Mouse (Mus musculus): Measurements from ENCODE around the gene Sorcs2. TPM values are rescaled to one million over a fixed set of nuclear protein-coding genes. Genes with fewer than 3 reads are reported as not detected.

Gene Sorcs2
- polyA plus RNA-seq, 1 experiment from 2014 or later = 12.9 TPM

- Histone ChIP-seq H3K36me3 (no peaks in the 10 kb centered on the region), H3K4me3 (no peak overlapping the region), H3K9me3 (no peaks in the 10 kb centered on the region), H3K27ac (peak overlapping the region; percentile 61), H3K9ac (no peak overlapping the region), H3K4me1 (peaks cover 69% of the 10 kb centered on the region), H3K27me3 (no peaks in the 10 kb centered on the region), H3K4me2 (replicated peaks) (no peak overlapping the region)
- peak; percentile 45; the same call in 1 of the 2 replicates for ATAC-seq (ENCODE audit: insufficient number of reproducible peaks, insufficient read depth, low FRiP score, low TSS enrichment)
- WGBS = 12% methylated on average over 11 of the region's 11 CpGs
These were observed 24.6 kb downstream of the Sorcs2 start for GRCm38 (mm10) chr5:36373246-36373891.

- no peaks in the 10 kb centered on the region for H3K9me3 ChIP-seq
- H3K4me2 ChIP-seq (replicated peaks) = no peak overlapping the region
- H3K27me3 ChIP-seq = no peaks in the 10 kb centered on the region
- H3K4me1 ChIP-seq = peaks cover 52% of the 10 kb centered on the region
- H3K27ac ChIP-seq = no peak overlapping the region
- H3K36me3 ChIP-seq = no peaks in the 10 kb centered on the region
- 83% methylated on average over 5 of the region's 5 CpGs for WGBS
- ATAC-seq (ENCODE audit: insufficient number of reproducible peaks, insufficient read depth, low FRiP score, low TSS enrichment) = no peak
- no peak overlapping the region for H3K4me3 ChIP-seq
- no peak overlapping the region for H3K9ac ChIP-seq
These were observed 26.2 kb downstream of the Sorcs2 start for GRCm38 (mm10) chr5:36371731-36372130.

- Histone ChIP-seq H3K27ac (no peak overlapping the region), H3K36me3 (no peaks in the 10 kb centered on the region), H3K9me3 (no peaks in the 10 kb centered on the region), H3K4me1 (peaks cover 35% of the 10 kb centered on the region), H3K27me3 (no peaks in the 10 kb centered on the region), H3K4me2 (replicated peaks) (no peak overlapping the region), H3K4me3 (no peak overlapping the region), H3K9ac (no peak overlapping the region)
- ATAC-seq (ENCODE audit: insufficient number of reproducible peaks, insufficient read depth, low FRiP score, low TSS enrichment) = no peak
- WGBS = 55% methylated on average over 1 of the region's 1 CpGs
These were observed 28.7 kb downstream of the Sorcs2 start for GRCm38 (mm10) chr5:36369261-36369684.

- no peak for ATAC-seq (ENCODE audit: insufficient number of reproducible peaks, insufficient read depth, low FRiP score, low TSS enrichment)
- Histone ChIP-seq H3K4me2 (replicated peaks) (no peak overlapping the region), H3K27me3 (no peaks in the 10 kb centered on the region), H3K4me3 (no peak overlapping the region), H3K36me3 (no peaks in the 10 kb centered on the region), H3K9me3 (no peaks in the 10 kb centered on the region), H3K4me1 (peaks cover 29% of the 10 kb centered on the region), H3K9ac (no peak overlapping the region), H3K27ac (no peak overlapping the region)
- WGBS = 74% methylated on average over 7 of the region's 7 CpGs
These were observed 29.3 kb downstream of the Sorcs2 start for GRCm38 (mm10) chr5:36368511-36369135.

GRCm38 (mm10) chr5:36367911-36368310 is 30.0 kb downstream of the Sorcs2 start:
- Histone ChIP-seq H3K9me3 (no peaks in the 10 kb centered on the region), H3K9ac (no peak overlapping the region), H3K27ac (no peak overlapping the region), H3K27me3 (no peaks in the 10 kb centered on the region), H3K4me1 (peaks cover 22% of the 10 kb centered on the region), H3K36me3 (no peaks in the 10 kb centered on the region), H3K4me2 (replicated peaks) (no peak overlapping the region), H3K4me3 (no peak overlapping the region)
- no peak for ATAC-seq (ENCODE audit: insufficient number of reproducible peaks, insufficient read depth, low FRiP score, low TSS enrichment)
- 84% methylated on average over 6 of the region's 6 CpGs for WGBS

GRCm38 (mm10) chr5:36367181-36367610 is 30.7 kb downstream of the Sorcs2 start:
- no peak overlapping the region for H3K27ac ChIP-seq
- no peaks in the 10 kb centered on the region for H3K36me3 ChIP-seq
- H3K4me3 ChIP-seq = no peak overlapping the region
- H3K4me1 ChIP-seq = peaks cover 15% of the 10 kb centered on the region
- H3K27me3 ChIP-seq = no peaks in the 10 kb centered on the region
- no peaks in the 10 kb centered on the region for H3K9me3 ChIP-seq
- 64% methylated on average over 3 of the region's 3 CpGs for WGBS
- no peak overlapping the region for H3K4me2 ChIP-seq (replicated peaks)
- H3K9ac ChIP-seq = no peak overlapping the region
- ATAC-seq (ENCODE audit: insufficient number of reproducible peaks, insufficient read depth, low FRiP score, low TSS enrichment) = no peak

GRCm38 (mm10) chr5:36361749-36362148 is 36.2 kb downstream of the Sorcs2 start:
- Histone ChIP-seq H3K4me1 (peaks cover 15% of the 10 kb centered on the region), H3K4me3 (no peak overlapping the region), H3K27ac (no peak overlapping the region), H3K4me2 (replicated peaks) (no peak overlapping the region), H3K9ac (no peak overlapping the region), H3K9me3 (no peaks in the 10 kb centered on the region), H3K36me3 (no peaks in the 10 kb centered on the region), H3K27me3 (no peaks in the 10 kb centered on the region)
- 87% methylated on average over 7 of the region's 7 CpGs for WGBS
- no peak for ATAC-seq (ENCODE audit: insufficient number of reproducible peaks, insufficient read depth, low FRiP score, low TSS enrichment)

- Histone ChIP-seq H3K36me3 (no peaks in the 10 kb centered on the region), H3K4me2 (replicated peaks) (no peak overlapping the region), H3K4me1 (peaks cover 15% of the 10 kb centered on the region), H3K27me3 (no peaks in the 10 kb centered on the region), H3K9ac (no peak overlapping the region), H3K9me3 (no peaks in the 10 kb centered on the region), H3K4me3 (no peak overlapping the region), H3K27ac (no peak overlapping the region)
- WGBS = 70% methylated on average over 7 of the region's 7 CpGs
- no peak for ATAC-seq (ENCODE audit: insufficient number of reproducible peaks, insufficient read depth, low FRiP score, low TSS enrichment)
These were observed 37.6 kb downstream of the Sorcs2 start for GRCm38 (mm10) chr5:36360343-36360742.

GRCm38 (mm10) chr5:36359535-36360243 is 38.2 kb downstream of the Sorcs2 start:
- H3K9ac ChIP-seq = no peak overlapping the region
- 50% methylated on average over 5 of the region's 5 CpGs for WGBS
- H3K9me3 ChIP-seq = no peaks in the 10 kb centered on the region
- H3K27ac ChIP-seq = no peak overlapping the region
- no peak overlapping the region for H3K4me3 ChIP-seq
- H3K4me2 ChIP-seq (replicated peaks) = no peak overlapping the region
- no peaks in the 10 kb centered on the region for H3K36me3 ChIP-seq
- no peaks in the 10 kb centered on the region for H3K27me3 ChIP-seq
- H3K4me1 ChIP-seq = peaks cover 15% of the 10 kb centered on the region
- ATAC-seq (ENCODE audit: insufficient number of reproducible peaks, insufficient read depth, low FRiP score, low TSS enrichment) = no peak

GRCm38 (mm10) chr5:36358161-36358560 is 39.8 kb downstream of the Sorcs2 start:
- H3K9ac ChIP-seq = no peak overlapping the region
- WGBS = 80% methylated on average over 4 of the region's 4 CpGs

GRCm38 (mm10) chr5:36356659-36357058 is 41.3 kb downstream of the Sorcs2 start:
- no peak overlapping the region for H3K4me2 ChIP-seq (replicated peaks)
- no peaks in the 10 kb centered on the region for H3K9me3 ChIP-seq
- ATAC-seq (ENCODE audit: insufficient number of reproducible peaks, insufficient read depth, low FRiP score, low TSS enrichment) = no peak
- no peaks in the 10 kb centered on the region for H3K27me3 ChIP-seq
- no peak overlapping the region for H3K27ac ChIP-seq
- WGBS = 80% methylated on average over 4 of the region's 4 CpGs
- no peak overlapping the region for H3K4me3 ChIP-seq
- no peak overlapping the region for H3K9ac ChIP-seq
- peaks cover 19% of the 10 kb centered on the region for H3K4me1 ChIP-seq
- H3K36me3 ChIP-seq = no peaks in the 10 kb centered on the region

More at GRCm38 (mm10) chr5:36358161-36358560, 39.8 kb downstream of the Sorcs2 start:
- no peak for ATAC-seq (ENCODE audit: insufficient number of reproducible peaks, insufficient read depth, low FRiP score, low TSS enrichment)
- H3K27me3 ChIP-seq = no peaks in the 10 kb centered on the region
- H3K4me3 ChIP-seq = no peak overlapping the region
- H3K4me2 ChIP-seq (replicated peaks) = no peak overlapping the region
- H3K36me3 ChIP-seq = no peaks in the 10 kb centered on the region
- no peak overlapping the region for H3K27ac ChIP-seq
- H3K4me1 ChIP-seq = peaks cover 19% of the 10 kb centered on the region
- H3K9me3 ChIP-seq = no peaks in the 10 kb centered on the region

- Histone ChIP-seq H3K36me3 (no peaks in the 10 kb centered on the region), H3K4me1 (peaks cover 18% of the 10 kb centered on the region), H3K4me3 (no peak overlapping the region), H3K4me2 (replicated peaks) (no peak overlapping the region), H3K9me3 (no peaks in the 10 kb centered on the region), H3K27ac (no peak overlapping the region), H3K27me3 (no peaks in the 10 kb centered on the region), H3K9ac (no peak overlapping the region)
- 85% methylated on average over 3 of the region's 3 CpGs for whole genome bisulfite sequencing
- no peak for ATAC-seq (ENCODE audit: insufficient number of reproducible peaks, insufficient read depth, low FRiP score, low TSS enrichment)
These were observed 42.3 kb downstream of the Sorcs2 start for GRCm38 (mm10) chr5:36355683-36356082.
